Mouse (Mus musculus): ENCODE measurements around the gene En1.

Gene En1

GRCm38 (mm10) chr1:120628821-120629220 is 26.6 kb downstream of the En1 start:
- DNase-seq (ENCODE audit: low read depth): peak; percentile 39

- DNase-seq (ENCODE audit: low read depth): no peak
These were observed 41.2 kb downstream of the En1 start for GRCm38 (mm10) chr1:120643380-120643779.

GRCm38 (mm10) chr1:120643848-120644711 is 41.9 kb downstream of the En1 start:
- DNase-seq (ENCODE audit: low read depth): no peak

GRCm38 (mm10) chr1:120644755-120645154 is 42.5 kb downstream of the En1 start:
- no peak for DNase-seq (ENCODE audit: low read depth)

- DNase-seq (ENCODE audit: low read depth): no peak
These were observed 47.9 kb downstream of the En1 start for GRCm38 (mm10) chr1:120650068-120650467.

GRCm38 (mm10) chr1:120651997-120652396 is 49.8 kb downstream of the En1 start:
- DNase-seq (ENCODE audit: low read depth): no peak

- DNase-seq (ENCODE audit: low read depth): peak; percentile 78
These were observed 52.8 kb downstream of the En1 start for GRCm38 (mm10) chr1:120654950-120655396.
